Mouse (Mus musculus): ENCODE measurements at regions not wholly inside any gene's neighbourhood (a gene's known extent, or its start where the extent isn't known, plus 50 kb on each side); places are given as distances from the start of the nearest gene placed in this dataset.

DNA sequence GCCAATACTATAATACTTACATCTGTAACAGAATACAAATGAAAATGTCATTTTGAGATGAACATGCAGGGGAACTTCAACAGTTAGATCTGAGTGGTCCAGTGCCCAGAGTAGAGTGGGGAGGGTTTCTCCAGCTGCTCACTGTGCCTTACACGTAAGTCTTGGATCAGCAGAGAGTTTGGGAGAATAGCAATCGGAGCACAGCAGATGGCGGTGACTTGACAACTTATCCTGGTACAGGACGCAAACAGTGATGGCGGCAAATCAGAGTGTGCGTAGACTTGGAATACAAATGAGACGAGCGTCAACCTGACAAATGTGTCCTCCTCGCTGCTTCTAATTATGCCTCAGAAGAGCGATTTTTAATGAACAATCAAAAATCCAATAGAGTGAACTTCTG is 527.6 kb downstream of the Adgrl2 start:
- TF ChIP-seq TCF3 (IDR thresholded peaks at IDR 0.05; ENCODE audit: insufficient read length, low read depth) (no peak), MYOD1 (IDR thresholded peaks at IDR 0.05; ENCODE audit: control insufficient read depth in 1 of 3, insufficient read length in 2 of 3, low read depth in 2 of 3) (no peak), MYOG (IDR thresholded peaks at IDR 0.05; ENCODE audit: control insufficient read depth in 1 of 3, insufficient read depth in 1 of 3, insufficient read length in 2 of 3, low read depth in 2 of 3) (no peak), E2F4 (IDR thresholded peaks at IDR 0.05; ENCODE audit: insufficient read depth) (no peak), TCF12 (IDR thresholded peaks at IDR 0.05; ENCODE audit: insufficient read depth, poor library complexity, severe bottlenecking) (no peak), CEBPB (IDR thresholded peaks at IDR 0.05; ENCODE audit: insufficient read depth, poor library complexity, severe bottlenecking) (no peak), USF1 (IDR thresholded peaks at IDR 0.05; ENCODE audit: low read depth) (no peak), SRF (IDR thresholded peaks at IDR 0.05; ENCODE audit: control insufficient read depth, insufficient read length, low read depth) (no peak)

GRCm38 (mm10) chr3:148448888-148449287 is 541.5 kb downstream of the Adgrl2 start:
- no peaks in the 10 kb centered on the region for H3K79me2 ChIP-seq (ENCODE audit: control insufficient read depth, insufficient read depth)
- H3K27me3 ChIP-seq (ENCODE audit: control insufficient read depth, insufficient read depth, insufficient read length): no peaks in the 10 kb centered on the region
- H3ac ChIP-seq (ENCODE audit: control insufficient read depth, insufficient read length): no peak overlapping the region
- no peaks in the 10 kb centered on the region for H3K36me3 ChIP-seq (ENCODE audit: control insufficient read depth, insufficient read depth)
- TF ChIP-seq USF1 (IDR thresholded peaks at IDR 0.05; ENCODE audit: low read depth) (no peak), E2F4 (IDR thresholded peaks at IDR 0.05; ENCODE audit: insufficient read depth) (no peak), MAX (IDR thresholded peaks at IDR 0.05; ENCODE audit: low read depth) (no peak), REST (IDR thresholded peaks at IDR 0.05; ENCODE audit: insufficient read depth, insufficient read length) (no peak), SRF (IDR thresholded peaks at IDR 0.05; ENCODE audit: control insufficient read depth, insufficient read length, low read depth) (no peak), POLR2A (IDR thresholded peaks at IDR 0.05; ENCODE audit: insufficient read length, low read depth) (no peak), TCF12 (IDR thresholded peaks at IDR 0.05; ENCODE audit: insufficient read depth, poor library complexity, severe bottlenecking) (no peak), POLR2AphosphoS2 (IDR thresholded peaks at IDR 0.05; ENCODE audit: insufficient read length, low read depth) (no peak), MYOD1 (IDR thresholded peaks at IDR 0.05; ENCODE audit: control insufficient read depth in 1 of 3, insufficient read length in 2 of 3, low read depth in 2 of 3) (no peak)
- no peak overlapping the region for H3K4me2 ChIP-seq (ENCODE audit: low read depth)
- no peak overlapping the region for H3K4me3 ChIP-seq

More for the DNA sequence above, 527.6 kb downstream of the Adgrl2 start:
- Histone ChIP-seq H3K79me2 (ENCODE audit: control insufficient read depth, insufficient read depth) (no peaks in the 10 kb centered on the region), H3K27me3 (ENCODE audit: control insufficient read depth, insufficient read depth, insufficient read length) (no peaks in the 10 kb centered on the region), H3K4me3 (no peak overlapping the region), H3K36me3 (ENCODE audit: control insufficient read depth, insufficient read depth) (no peaks in the 10 kb centered on the region), H3K4me2 (ENCODE audit: low read depth) (no peak overlapping the region), H3ac (ENCODE audit: control insufficient read depth, insufficient read length) (no peak overlapping the region)

- no peaks in the 10 kb centered on the region for H3K27me3 ChIP-seq (ENCODE audit: control insufficient read depth, insufficient read depth, insufficient read length)
- no peaks in the 10 kb centered on the region for H3K36me3 ChIP-seq (ENCODE audit: control insufficient read depth, insufficient read depth)
- H3K4me2 ChIP-seq (ENCODE audit: low read depth): no peak overlapping the region
- no peak overlapping the region for H3ac ChIP-seq (ENCODE audit: control insufficient read depth, insufficient read length)
- no peaks in the 10 kb centered on the region for H3K79me2 ChIP-seq (ENCODE audit: control insufficient read depth, insufficient read depth)
- no peak for TF ChIP-seq MAX (IDR thresholded peaks at IDR 0.05; ENCODE audit: low read depth)
- TF ChIP-seq POLR2A (IDR thresholded peaks at IDR 0.05; ENCODE audit: insufficient read length, low read depth): no peak
- no peak for TF ChIP-seq TCF3 (IDR thresholded peaks at IDR 0.05; ENCODE audit: insufficient read length, low read depth)
- no peak overlapping the region for H3K4me3 ChIP-seq
These were observed 541.9 kb downstream of the Adgrl2 start for GRCm38 (mm10) chr3:148448465-148448864.

DNA sequence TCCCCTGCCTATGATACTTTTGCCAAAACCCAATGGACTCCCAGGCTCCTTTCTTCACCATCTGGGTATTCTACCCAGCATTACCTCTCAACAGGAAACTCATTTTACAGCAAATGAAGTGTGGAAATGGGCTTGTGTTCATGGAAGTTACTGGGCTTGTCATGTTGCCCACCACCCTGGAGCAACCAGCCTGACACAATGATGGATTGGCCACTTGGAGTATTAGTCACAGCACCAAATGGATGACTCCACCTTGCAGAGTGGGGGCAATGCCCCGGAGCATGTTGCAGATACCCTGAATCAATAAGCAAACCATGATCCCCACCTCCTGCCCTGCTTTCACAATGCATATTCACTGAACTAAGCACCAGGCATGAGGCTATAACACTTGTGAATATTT is 543.5 kb downstream of the Adgrl2 start:
- H3K27me3 ChIP-seq (ENCODE audit: control insufficient read depth, insufficient read depth, insufficient read length): no peaks in the 10 kb centered on the region

DNA sequence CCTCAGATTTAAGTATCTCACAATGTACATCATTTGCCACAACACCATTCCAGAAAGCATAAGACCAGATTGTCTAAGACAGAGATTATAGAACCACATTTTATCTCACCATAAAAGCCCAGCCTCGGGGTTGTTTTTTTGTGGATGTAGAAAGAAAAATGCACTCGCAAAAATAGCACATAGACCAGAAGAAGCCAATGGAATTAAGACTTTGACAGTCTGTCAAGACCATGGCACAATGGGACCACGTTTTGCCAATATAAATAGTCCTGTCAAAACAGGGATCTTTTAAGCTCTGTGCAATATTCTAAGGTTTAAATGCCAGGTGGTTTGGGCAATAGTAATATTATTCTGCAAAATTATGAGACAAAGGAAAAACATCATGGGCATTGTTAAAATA is 547.3 kb downstream of the Adgrl2 start:
- H3K4me2 ChIP-seq (ENCODE audit: low read depth): no peak overlapping the region
- no peak for TF ChIP-seq CEBPB (IDR thresholded peaks at IDR 0.05; ENCODE audit: insufficient read depth, poor library complexity, severe bottlenecking)
- H3K27me3 ChIP-seq (ENCODE audit: control insufficient read depth, insufficient read depth, insufficient read length): no peaks in the 10 kb centered on the region
- no peaks in the 10 kb centered on the region for H3K36me3 ChIP-seq (ENCODE audit: control insufficient read depth, insufficient read depth)
- no peaks in the 10 kb centered on the region for H3K79me2 ChIP-seq (ENCODE audit: control insufficient read depth, insufficient read depth)
- H3ac ChIP-seq (ENCODE audit: control insufficient read depth, insufficient read length): no peak overlapping the region
- H3K4me3 ChIP-seq: no peak overlapping the region

More for the DNA sequence above, 543.5 kb downstream of the Adgrl2 start:
- no peak overlapping the region for H3ac ChIP-seq (ENCODE audit: control insufficient read depth, insufficient read length)
- no peak overlapping the region for H3K4me2 ChIP-seq (ENCODE audit: low read depth)
- H3K79me2 ChIP-seq (ENCODE audit: control insufficient read depth, insufficient read depth): no peaks in the 10 kb centered on the region
- no peaks in the 10 kb centered on the region for H3K36me3 ChIP-seq (ENCODE audit: control insufficient read depth, insufficient read depth)
- no peak for TF ChIP-seq MYOD1 (IDR thresholded peaks at IDR 0.05; ENCODE audit: control insufficient read depth in 1 of 3, insufficient read length in 2 of 3, low read depth in 2 of 3)
- TF ChIP-seq SRF (IDR thresholded peaks at IDR 0.05; ENCODE audit: control insufficient read depth, insufficient read length, low read depth): no peak
- no peak for TF ChIP-seq REST (IDR thresholded peaks at IDR 0.05; ENCODE audit: insufficient read depth, insufficient read length)
- TF ChIP-seq TCF12 (IDR thresholded peaks at IDR 0.05; ENCODE audit: insufficient read depth, poor library complexity, severe bottlenecking): no peak
- no peak for TF ChIP-seq TCF3 (IDR thresholded peaks at IDR 0.05; ENCODE audit: insufficient read length, low read depth)
- TF ChIP-seq POLR2A (IDR thresholded peaks at IDR 0.05; ENCODE audit: insufficient read length, low read depth): no peak
- no peak for TF ChIP-seq MAX (IDR thresholded peaks at IDR 0.05; ENCODE audit: low read depth)
- no peak for TF ChIP-seq USF1 (IDR thresholded peaks at IDR 0.05; ENCODE audit: low read depth)
- TF ChIP-seq CEBPB (IDR thresholded peaks at IDR 0.05; ENCODE audit: insufficient read depth, poor library complexity, severe bottlenecking): no peak
- TF ChIP-seq MYOG (IDR thresholded peaks at IDR 0.05; ENCODE audit: control insufficient read depth in 1 of 3, insufficient read depth in 1 of 3, insufficient read length in 2 of 3, low read depth in 2 of 3): no peak
- TF ChIP-seq POLR2AphosphoS2 (IDR thresholded peaks at IDR 0.05; ENCODE audit: insufficient read length, low read depth): no peak
- TF ChIP-seq E2F4 (IDR thresholded peaks at IDR 0.05; ENCODE audit: insufficient read depth): no peak
- H3K4me3 ChIP-seq: no peak overlapping the region
